Mouse (Mus musculus): ENCODE data around the gene Ptch1. TPM values are rescaled to one million over a fixed set of nuclear protein-coding genes. Genes with fewer than 3 reads are reported as not detected.

Gene Ptch1
- polyA plus RNA-seq, 1 experiment = 2.8 TPM

GRCm38 (mm10) chr13:63506364-63506763 lies 67.0 kb downstream of the Ptch1 start:
- Histone ChIP-seq H3K27me3 (ENCODE audit: control insufficient read depth, insufficient read depth, insufficient read length) (no peaks in the 10 kb centered on the region), H3K4me3 (ENCODE audit: insufficient read depth, poor library complexity, severe bottlenecking) (no peak overlapping the region), H3K79me2 (ENCODE audit: control insufficient read depth, insufficient read depth) (no peaks in the 10 kb centered on the region), H3ac (ENCODE audit: control insufficient read depth, insufficient read length, low read depth) (no peak overlapping the region), H3K79me3 (ENCODE audit: low read depth) (no peaks in the 10 kb centered on the region), H3K36me3 (ENCODE audit: control insufficient read depth, insufficient read depth) (peaks cover 20% of the 10 kb centered on the region)
- TF ChIP-seq MAX (IDR thresholded peaks at IDR 0.05) = no peak
- TF ChIP-seq CTCF (IDR thresholded peaks at IDR 0.05; ENCODE audit: control insufficient read depth, insufficient read depth, insufficient read length) = no peak
- TF ChIP-seq FOSL1 (IDR thresholded peaks at IDR 0.05; ENCODE audit: insufficient read depth, low read length, poor library complexity, severe bottlenecking) = no peak
- no peak for TF ChIP-seq MYOG (IDR thresholded peaks at IDR 0.05; ENCODE audit: control insufficient read depth, extremely low read depth, insufficient read length)
- no peak for TF ChIP-seq CEBPB (IDR thresholded peaks at IDR 0.05; ENCODE audit: low read depth)
- no peak for TF ChIP-seq MYOD1 (IDR thresholded peaks at IDR 0.05; ENCODE audit: control insufficient read depth, insufficient read length, low read depth)

DNA sequence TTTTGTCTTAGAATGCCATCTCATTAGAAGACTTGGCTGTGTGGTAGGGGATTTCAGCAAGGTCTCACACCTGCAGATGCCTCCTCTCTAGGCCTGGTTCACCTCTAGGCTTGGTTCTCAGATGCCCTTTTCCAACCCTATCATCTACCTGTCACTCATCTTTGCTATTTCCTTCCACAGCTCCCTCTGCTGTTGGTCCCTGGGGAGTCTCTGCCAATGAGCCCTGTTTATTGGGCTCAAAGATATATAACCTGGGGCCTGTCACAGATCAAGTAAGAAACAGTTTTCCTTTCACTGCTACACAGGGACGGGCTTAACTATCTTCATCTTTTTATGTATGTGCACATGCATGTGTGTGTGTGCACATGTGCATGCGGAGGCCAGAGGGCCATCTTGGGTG lies 71.0 kb downstream of the Ptch1 start:
- Histone ChIP-seq H3K79me2 (ENCODE audit: control insufficient read depth, insufficient read depth) (no peaks in the 10 kb centered on the region), H3K4me3 (ENCODE audit: insufficient read depth, poor library complexity, severe bottlenecking) (no peak overlapping the region), H3ac (ENCODE audit: control insufficient read depth, insufficient read length, low read depth) (no peak overlapping the region), H3K27me3 (ENCODE audit: control insufficient read depth, insufficient read depth, insufficient read length) (no peaks in the 10 kb centered on the region), H3K79me3 (ENCODE audit: low read depth) (no peaks in the 10 kb centered on the region), H3K36me3 (ENCODE audit: control insufficient read depth, insufficient read depth) (no peaks in the 10 kb centered on the region)
- TF ChIP-seq MYOD1 (IDR thresholded peaks at IDR 0.05; ENCODE audit: control insufficient read depth, insufficient read length, low read depth) (no peak), USF1 (IDR thresholded peaks at IDR 0.05; ENCODE audit: low read depth) (no peak), MAX (IDR thresholded peaks at IDR 0.05) (no peak), FOSL1 (IDR thresholded peaks at IDR 0.05; ENCODE audit: insufficient read depth, low read length, poor library complexity, severe bottlenecking) (no peak), CTCF (IDR thresholded peaks at IDR 0.05; ENCODE audit: control insufficient read depth, insufficient read depth, insufficient read length) (no peak), CEBPB (IDR thresholded peaks at IDR 0.05; ENCODE audit: low read depth) (no peak), MYOG (IDR thresholded peaks at IDR 0.05; ENCODE audit: control insufficient read depth, extremely low read depth, insufficient read length) (no peak)

- H3K36me3 ChIP-seq (ENCODE audit: control insufficient read depth, insufficient read depth) = no peaks in the 10 kb centered on the region
- no peaks in the 10 kb centered on the region for H3K79me3 ChIP-seq (ENCODE audit: low read depth)
- H3ac ChIP-seq (ENCODE audit: control insufficient read depth, insufficient read length, low read depth) = no peak overlapping the region
- H3K27me3 ChIP-seq (ENCODE audit: control insufficient read depth, insufficient read depth, insufficient read length) = no peaks in the 10 kb centered on the region
- TF ChIP-seq CEBPB (IDR thresholded peaks at IDR 0.05; ENCODE audit: low read depth) (no peak), FOSL1 (IDR thresholded peaks at IDR 0.05; ENCODE audit: insufficient read depth, low read length, poor library complexity, severe bottlenecking) (no peak), MYOG (IDR thresholded peaks at IDR 0.05; ENCODE audit: control insufficient read depth, extremely low read depth, insufficient read length) (no peak), MYOD1 (IDR thresholded peaks at IDR 0.05; ENCODE audit: control insufficient read depth, insufficient read length, low read depth) (no peak), CTCF (IDR thresholded peaks at IDR 0.05; ENCODE audit: control insufficient read depth, insufficient read depth, insufficient read length) (no peak), MAX (IDR thresholded peaks at IDR 0.05) (no peak), USF1 (IDR thresholded peaks at IDR 0.05; ENCODE audit: low read depth) (no peak)
- no peak overlapping the region for H3K4me3 ChIP-seq (ENCODE audit: insufficient read depth, poor library complexity, severe bottlenecking)
- no peaks in the 10 kb centered on the region for H3K79me2 ChIP-seq (ENCODE audit: control insufficient read depth, insufficient read depth)
Measured at GRCm38 (mm10) chr13:63499489-63499888, 73.9 kb downstream of the Ptch1 start.

GRCm38 (mm10) chr13:63496646-63497582 lies 76.5 kb downstream of the Ptch1 start, which contains the start of gene Fancc:
Gene Fancc, minus strand, starts transcription at chr13:63497278.
- Histone ChIP-seq H3K36me3 (ENCODE audit: control insufficient read depth, insufficient read depth) (no peaks in the 10 kb centered on the region), H3K79me3 (ENCODE audit: low read depth) (no peaks in the 10 kb centered on the region), H3K79me2 (ENCODE audit: control insufficient read depth, insufficient read depth) (no peaks in the 10 kb centered on the region), H3K4me3 (ENCODE audit: insufficient read depth, poor library complexity, severe bottlenecking) (no peak within 1 kb of the TSS), H3K27me3 (ENCODE audit: control insufficient read depth, insufficient read depth, insufficient read length) (no peaks in the 10 kb centered on the region), H3ac (ENCODE audit: control insufficient read depth, insufficient read length, low read depth) (no peak within 1 kb of the TSS)
- TF ChIP-seq CEBPB (IDR thresholded peaks at IDR 0.05; ENCODE audit: low read depth) = no peak
- TF ChIP-seq MAX (IDR thresholded peaks at IDR 0.05) = no peak
- TF ChIP-seq CTCF (IDR thresholded peaks at IDR 0.05; ENCODE audit: control insufficient read depth, insufficient read depth, insufficient read length) = no peak
- TF ChIP-seq MYOD1 (IDR thresholded peaks at IDR 0.05; ENCODE audit: control insufficient read depth, insufficient read length, low read depth) = no peak
- no peak for TF ChIP-seq FOSL1 (IDR thresholded peaks at IDR 0.05; ENCODE audit: insufficient read depth, low read length, poor library complexity, severe bottlenecking)
- no peak for TF ChIP-seq USF1 (IDR thresholded peaks at IDR 0.05; ENCODE audit: low read depth)
- no peak for TF ChIP-seq MYOG (IDR thresholded peaks at IDR 0.05; ENCODE audit: control insufficient read depth, extremely low read depth, insufficient read length)

DNA sequence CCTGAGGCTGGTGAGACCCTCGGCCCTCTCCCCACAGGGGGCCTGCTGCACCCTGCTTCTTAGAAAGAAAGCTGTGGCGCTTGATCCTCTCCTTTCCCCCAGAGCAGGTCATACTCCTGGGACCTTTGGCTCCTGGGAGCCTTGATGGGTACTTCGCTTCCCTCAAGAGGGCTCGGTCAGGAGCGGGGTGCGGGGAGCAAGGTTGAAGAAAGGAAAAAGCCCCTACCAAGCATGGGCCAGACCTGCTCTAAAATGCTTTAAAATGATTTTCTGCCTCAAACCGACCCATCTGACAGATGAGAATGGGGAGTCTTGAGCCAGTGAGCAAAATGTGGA lies 85.7 kb downstream of the Ptch1 start:
- H3K79me2 ChIP-seq (ENCODE audit: control insufficient read depth, insufficient read depth) = no peaks in the 10 kb centered on the region
- TF ChIP-seq FOSL1 (IDR thresholded peaks at IDR 0.05; ENCODE audit: insufficient read depth, low read length, poor library complexity, severe bottlenecking) (no peak), MYOD1 (IDR thresholded peaks at IDR 0.05; ENCODE audit: control insufficient read depth, insufficient read length, low read depth) (no peak), USF1 (IDR thresholded peaks at IDR 0.05; ENCODE audit: low read depth) (no peak), MAX (IDR thresholded peaks at IDR 0.05) (no peak), MYOG (IDR thresholded peaks at IDR 0.05; ENCODE audit: control insufficient read depth, extremely low read depth, insufficient read length) (no peak)
- H3K79me3 ChIP-seq (ENCODE audit: low read depth) = no peaks in the 10 kb centered on the region
- H3K4me3 ChIP-seq (ENCODE audit: insufficient read depth, poor library complexity, severe bottlenecking) = no peak overlapping the region
- no peak overlapping the region for H3ac ChIP-seq (ENCODE audit: control insufficient read depth, insufficient read length, low read depth)
- H3K27me3 ChIP-seq (ENCODE audit: control insufficient read depth, insufficient read depth, insufficient read length) = peaks cover 32% of the 10 kb centered on the region
- H3K36me3 ChIP-seq (ENCODE audit: control insufficient read depth, insufficient read depth) = no peaks in the 10 kb centered on the region

All from C2C12 (cell line).